Comparison of ENCODE assay signal across 7 mouse cellular contexts in the genomic region with DNA sequence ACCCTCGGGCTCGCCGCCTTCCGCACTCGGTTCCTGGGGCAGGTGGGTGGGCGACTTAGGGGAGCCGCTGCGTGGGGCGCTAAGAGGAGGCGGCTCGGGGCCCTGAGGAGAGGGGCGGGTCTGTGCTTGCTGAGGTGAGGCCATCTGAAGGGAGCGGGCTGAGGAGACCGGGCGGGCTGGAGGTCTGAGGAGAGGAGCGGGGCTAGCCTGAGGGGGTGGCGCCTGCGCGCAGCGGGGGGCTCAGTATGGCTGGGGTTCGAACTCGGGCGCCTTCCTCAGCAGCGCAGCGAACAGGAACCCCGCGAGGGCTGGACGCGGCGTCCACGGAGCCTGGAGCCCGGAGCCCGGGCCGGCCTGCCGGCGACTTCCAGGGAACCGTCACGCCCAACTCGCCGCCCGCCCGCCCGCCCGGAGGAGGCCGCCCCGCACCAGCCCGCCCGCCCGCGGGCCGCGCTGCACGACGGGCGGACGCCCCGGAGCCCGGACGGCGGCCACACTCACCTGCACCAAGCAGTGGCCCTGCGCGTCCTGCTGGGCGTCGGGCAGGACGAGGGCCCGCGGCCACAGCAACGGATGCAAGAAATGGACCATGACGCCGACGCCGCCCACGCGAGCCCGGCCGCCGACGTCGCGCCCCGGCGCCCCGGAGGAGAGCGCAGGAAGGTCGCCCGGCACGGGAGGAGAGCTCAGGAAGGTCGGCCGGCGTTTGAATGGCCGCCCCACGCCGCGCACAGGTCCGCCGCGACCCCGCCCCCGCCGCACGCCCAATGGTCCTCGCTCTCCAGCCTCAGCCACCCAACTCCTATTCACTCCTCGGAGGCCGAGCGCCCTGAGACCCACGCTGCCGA. TPM values are rescaled to one million over a fixed set of nuclear protein-coding genes. Genes with fewer than 3 reads are reported as not detected.
DNase-seq lines count a peak whose midpoint lies in the region; ATAC-seq and TF ChIP-seq lines count a peak whose summit lies in the region.

Gene Zyg11a, minus strand, starts transcription at position 717 of the 848 bp plus-strand sequence.

- no peak for TF ChIP-seq CTCF in thymus, adult 2 months (IDR thresholded peaks at IDR 0.05; ENCODE audit: borderline replicate concordance, control insufficient read depth, extremely low read depth, insufficient read depth, low read length, poor library complexity)
- no peak for TF ChIP-seq CTCF in hindbrain, postnatal 0 days (IDR thresholded peaks at IDR 0.05; ENCODE audit: low read depth)
- TF ChIP-seq CTCF in small intestine, adult 2 months (IDR thresholded peaks at IDR 0.05; ENCODE audit: extremely low read depth, insufficient read length, insufficient replicate concordance, low read depth, low read length) = no peak

- no peak for TF ChIP-seq POLR2A in thymus, adult 2 months (IDR thresholded peaks at IDR 0.05; ENCODE audit: control insufficient read depth, extremely low read depth, insufficient read depth, low read length, poor library complexity)
- no peak for TF ChIP-seq POLR2A in small intestine, adult 2 months (IDR thresholded peaks at IDR 0.05; ENCODE audit: low read depth, low read length)

- DNase-seq in thymus, adult 2 months = no peak
- no peak for DNase-seq in thymus, adult 18-20 months
- DNase-seq in embryonic facial prominence, embryonic 11.5 days (ENCODE audit: low spot score) = peak; percentile 17
- no peak for DNase-seq in hindbrain, postnatal 0 days (ENCODE audit: low spot score)
- DNase-seq in cerebellum, adult 8-10 months = no peak

- H3K9me3 ChIP-seq in embryonic facial prominence, embryonic 11.5 days (replicated peaks; ENCODE audit: control insufficient read depth, low read length) = no peaks in the 10 kb centered on the region
- H3K9me3 ChIP-seq in hindbrain, postnatal 0 days (ENCODE audit: low read length) = no peaks in the 10 kb centered on the region
- H3K9me3 ChIP-seq in liver, embryonic 12.5 days (replicated peaks) = no peaks in the 10 kb centered on the region

- H3K36me3 ChIP-seq in thymus, adult 2 months (ENCODE audit: control insufficient read depth, insufficient read depth, low read length) = no peaks in the 10 kb centered on the region
- no peaks in the 10 kb centered on the region for H3K36me3 ChIP-seq in embryonic facial prominence, embryonic 11.5 days (replicated peaks; ENCODE audit: control insufficient read depth, insufficient read depth, low read depth, low read length)
- no peaks in the 10 kb centered on the region for H3K36me3 ChIP-seq in hindbrain, postnatal 0 days (ENCODE audit: insufficient read depth, low read length)
- H3K36me3 ChIP-seq in liver, embryonic 12.5 days = no peaks in the 10 kb centered on the region
- H3K36me3 ChIP-seq in small intestine, adult 2 months (ENCODE audit: control insufficient read depth, insufficient read depth, low read length) = no peaks in the 10 kb centered on the region

- H3K27me3 ChIP-seq in thymus, adult 2 months (ENCODE audit: control insufficient read depth, insufficient read depth, low read length) = peaks cover 4% of the 10 kb centered on the region; the same call in 1 of the 2 replicates
- H3K27me3 ChIP-seq in embryonic facial prominence, embryonic 11.5 days (ENCODE audit: control insufficient read depth, insufficient read depth, low read length) = peaks cover 23% of the 10 kb centered on the region
- peaks cover 14% of the 10 kb centered on the region; the same call in 1 of the 2 replicates for H3K27me3 ChIP-seq in hindbrain, postnatal 0 days (ENCODE audit: insufficient read depth, low read length)
- H3K27me3 ChIP-seq in liver, embryonic 12.5 days (replicated peaks) = peaks cover 63% of the 10 kb centered on the region
- H3K27me3 ChIP-seq in small intestine, adult 2 months (ENCODE audit: control insufficient read depth, insufficient read depth, low read length) = peaks cover 12% of the 10 kb centered on the region

- H3K9ac ChIP-seq in embryonic facial prominence, embryonic 11.5 days (replicated peaks; ENCODE audit: low read length) = peak within 1 kb of the TSS; percentile 25; the same call in 1 of the 2 replicates
- no peak within 1 kb of the TSS for H3K9ac ChIP-seq in hindbrain, postnatal 0 days (replicated peaks; ENCODE audit: low read length)
- peak within 1 kb of the TSS; percentile 56 for H3K9ac ChIP-seq in liver, embryonic 12.5 days

- peak; percentile 73; the same call in 1 of the 2 replicates for ATAC-seq in embryonic facial prominence, embryonic 11.5 days (replicated peaks; ENCODE audit: insufficient number of reproducible peaks, low FRiP score, low TSS enrichment, low read depth)
- peak; percentile 38; the same call in 1 of the 2 replicates for ATAC-seq in hindbrain, postnatal 0 days
- ATAC-seq in liver, embryonic 12.5 days = no peak; the same call in 1 of the 2 replicates

- WGBS in thymus, adult 2 months = 7% methylated on average over 107 of the region's 107 CpGs
- WGBS in embryonic facial prominence, embryonic 11.5 days = under 1% methylated on average over 99 of the region's 107 CpGs
- WGBS in hindbrain, postnatal 0 days = 2% methylated on average over 63 of the region's 107 CpGs
- WGBS in liver, embryonic 12.5 days (ENCODE audit: insufficient replicate concordance) = 4% methylated on average over 65 of the region's 107 CpGs
- 6% methylated on average over 104 of the region's 107 CpGs for WGBS in small intestine, adult 2 months

- peak within 1 kb of the TSS; percentile 80 for H3K4me2 ChIP-seq in embryonic facial prominence, embryonic 11.5 days (ENCODE audit: low read depth, low read length)
- peak within 1 kb of the TSS; percentile 50 for H3K4me2 ChIP-seq in hindbrain, postnatal 0 days (ENCODE audit: low read depth, low read length)
- peak within 1 kb of the TSS; percentile 77 for H3K4me2 ChIP-seq in liver, embryonic 12.5 days

- H3K27ac ChIP-seq in thymus, adult 2 months (ENCODE audit: control insufficient read depth, insufficient read depth, low read length) = no peak within 1 kb of the TSS
- no peak within 1 kb of the TSS for H3K27ac ChIP-seq in embryonic facial prominence, embryonic 11.5 days (replicated peaks; ENCODE audit: low read depth, low read length)
- H3K27ac ChIP-seq in hindbrain, postnatal 0 days = no peak within 1 kb of the TSS
- H3K27ac ChIP-seq in liver, embryonic 12.5 days = no peak within 1 kb of the TSS
- no peak within 1 kb of the TSS for H3K27ac ChIP-seq in small intestine, adult 2 months (ENCODE audit: insufficient read depth, low read depth, low read length)

- peak within 1 kb of the TSS; percentile 27 for H3K4me3 ChIP-seq in thymus, adult 2 months (ENCODE audit: control insufficient read depth, insufficient read depth, low read length)
- peak within 1 kb of the TSS; percentile 42 for H3K4me3 ChIP-seq in embryonic facial prominence, embryonic 11.5 days (ENCODE audit: low read depth, low read length)
- peak within 1 kb of the TSS; percentile 39 for H3K4me3 ChIP-seq in hindbrain, postnatal 0 days (ENCODE audit: low read length)
- peak within 1 kb of the TSS; percentile 58 for H3K4me3 ChIP-seq in liver, embryonic 12.5 days
- H3K4me3 ChIP-seq in small intestine, adult 2 months (ENCODE audit: low read depth, low read length) = peak within 1 kb of the TSS; percentile 86

- no peaks in the 10 kb centered on the region; the same call in 1 of the 2 replicates for H3K4me1 ChIP-seq in thymus, adult 2 months (replicated peaks; ENCODE audit: control insufficient read depth, insufficient read depth, low read length)
- H3K4me1 ChIP-seq in embryonic facial prominence, embryonic 11.5 days (ENCODE audit: control insufficient read depth, insufficient read depth, low read length) = no peaks in the 10 kb centered on the region
- H3K4me1 ChIP-seq in hindbrain, postnatal 0 days (ENCODE audit: insufficient read depth, low read length) = no peaks in the 10 kb centered on the region
- H3K4me1 ChIP-seq in liver, embryonic 12.5 days = peaks cover 11% of the 10 kb centered on the region
- H3K4me1 ChIP-seq in small intestine, adult 2 months (ENCODE audit: control insufficient read depth, insufficient read depth, insufficient read length, low read length) = peaks cover 8% of the 10 kb centered on the region

RNA-seq across cellular contexts. Expression of gene Zyg11a, which starts in this region (rescaled TPM):
- 0.22 and 0.24 TPM in 2 replicates for polyA plus RNA-seq in thymus, adult 2 months (2012; rRNA removed)
- 0.11 TPM in 1 of 2 replicates, not detected in the other for polyA plus RNA-seq in embryonic facial prominence, embryonic 11.5 days (2014; fragmentation: Nextera tagmentation; extraction: Ambion mirVana)
- 0.42 TPM in 1 of 2 replicates, not detected in the other for total RNA-seq in hindbrain, postnatal 0 days (2014; rRNA removed)
- 0.10 TPM in 1 of 2 replicates, not detected in the other for polyA plus RNA-seq in hindbrain, postnatal 0 days (2015; fragmentation: Nextera tagmentation; extraction: Ambion mirVana)
- polyA plus RNA-seq in liver, embryonic 12.5 days (2016; fragmentation: Nextera tagmentation; extraction: Ambion mirVana) = 0.07 and 0.08 TPM in 2 replicates
- 1.1 and 1.7 TPM in 2 replicates for polyA plus RNA-seq in small intestine, adult 2 months (2012; rRNA removed)

Comparison
In these comparisons a context has a peak if more than half of its experiments do, and no peak if none do; other contexts are left out.
1. Peak in DNase-seq, ATAC-seq, H3K4me3 ChIP-seq, H3K9ac ChIP-seq and H3K4me2 ChIP-seq in embryonic facial prominence, embryonic 11.5 days; RNA of the gene not detected or under 1 TPM.
2. Peak in ATAC-seq, H3K4me3 ChIP-seq and H3K4me2 ChIP-seq in hindbrain, postnatal 0 days; RNA of the gene not detected or under 1 TPM.
3. H3K4me3 ChIP-seq: peak in every context shown above with its lines; median percentile 86 in small intestine, adult 2 months; 58 in liver, embryonic 12.5 days; 42 in embryonic facial prominence, embryonic 11.5 days; 39 in hindbrain, postnatal 0 days; 27 in thymus, adult 2 months.